Mouse (Mus musculus) embryonic facial prominence, embryonic 13.5 days (tissue): ENCODE measurements at regions not wholly inside any gene's neighbourhood (a gene's known extent, or its start where the extent isn't known, plus 50 kb on each side); places are given as distances from the start of the nearest gene placed in this dataset.

Experiments
- ATAC-seq: fragments of 200-750 bp; cut with Nextera tagmentation; 2 replicates; pipeline ENCODE4 v1.8.0; 2017; ENCODE audit warnings: low read depth; ENCODE audit not compliant: insufficient number of reproducible peaks, insufficient read depth, low FRiP score, low TSS enrichment
- H3K27ac ChIP-seq: fragments of 300-500 bp; sonication (generic); 2 replicates; pipeline ENCODE4 v1.5.1; 2015; ENCODE audit warnings: moderate library complexity, mild to moderate bottlenecking, inconsistent platforms
- H3K27me3 ChIP-seq: fragments of 300-500 bp; sonication (generic); 2 replicates; pipeline ENCODE4 v1.6.1; 2015; ENCODE audit warnings: mild to moderate bottlenecking, inconsistent platforms
- H3K36me3 ChIP-seq: fragments of 300-500 bp; sonication (generic); 2 replicates; pipeline ENCODE4 v1.6.1; 2015; ENCODE audit warnings: mild to moderate bottlenecking, inconsistent platforms
- H3K4me1 ChIP-seq: fragments of 300-500 bp; sonication (generic); 2 replicates; pipeline ENCODE4 v1.6.1; 2015; ENCODE audit warnings: inconsistent platforms
- H3K4me2 ChIP-seq: fragments of 300-500 bp; sonication (generic); 2 replicates; pipeline ENCODE4 v1.6.1; 2015; ENCODE audit warnings: moderate library complexity, mild to moderate bottlenecking, inconsistent platforms
- H3K4me3 ChIP-seq: fragments of 300-500 bp; sonication (generic); 2 replicates; pipeline ENCODE4 v1.5.1; 2015; ENCODE audit warnings: mild to moderate bottlenecking, inconsistent platforms
- H3K9ac ChIP-seq: fragments of 300-500 bp; sonication (generic); 2 replicates; pipeline ENCODE4 v1.6.1; 2015; ENCODE audit warnings: mild to moderate bottlenecking, inconsistent platforms
- H3K9me3 ChIP-seq: fragments of 300-500 bp; sonication (generic); 2 replicates; pipeline ENCODE4 v1.6.1; 2016; ENCODE audit warnings: inconsistent platforms
- WGBS: fragments of 180-500 bp; shearing (Covaris S2); methylation state at CpG from one replicate; pipeline ENCODE4 v1.1.7; 2015; ENCODE audit warnings: mixed read lengths; 5-methylcytosine and 5-hydroxymethylcytosine counted together

DNA sequence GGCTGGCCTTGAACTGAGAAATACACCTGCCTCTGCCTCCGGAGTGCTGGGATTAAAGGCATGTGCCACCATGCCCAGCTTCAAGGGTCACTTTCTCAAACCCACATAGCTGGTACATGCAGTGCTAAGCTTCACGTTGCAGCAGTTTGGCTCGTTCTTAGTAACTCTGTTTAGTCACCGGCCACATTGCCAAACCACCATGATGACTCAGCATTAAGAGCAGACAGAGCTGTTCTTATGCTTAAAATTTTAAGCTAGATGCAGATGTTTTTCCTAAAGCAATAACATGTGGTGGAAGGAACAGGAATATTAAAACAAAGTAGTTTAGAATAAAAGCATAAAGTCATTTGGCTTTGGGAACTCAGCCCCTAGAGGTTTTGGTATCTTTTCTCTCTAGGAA, 250.2 kb upstream of the Fshr start:
- 49% methylated on average over 4 of the region's 4 CpGs for WGBS
- Histone ChIP-seq H3K4me3 (no peak overlapping the region), H3K27me3 (no peaks in the 10 kb centered on the region), H3K9ac (no peak overlapping the region), H3K9me3 (no peaks in the 10 kb centered on the region), H3K4me2 (no peak overlapping the region), H3K4me1 (no peaks in the 10 kb centered on the region), H3K27ac (no peak overlapping the region), H3K36me3 (no peaks in the 10 kb centered on the region)
- no peak for ATAC-seq

DNA sequence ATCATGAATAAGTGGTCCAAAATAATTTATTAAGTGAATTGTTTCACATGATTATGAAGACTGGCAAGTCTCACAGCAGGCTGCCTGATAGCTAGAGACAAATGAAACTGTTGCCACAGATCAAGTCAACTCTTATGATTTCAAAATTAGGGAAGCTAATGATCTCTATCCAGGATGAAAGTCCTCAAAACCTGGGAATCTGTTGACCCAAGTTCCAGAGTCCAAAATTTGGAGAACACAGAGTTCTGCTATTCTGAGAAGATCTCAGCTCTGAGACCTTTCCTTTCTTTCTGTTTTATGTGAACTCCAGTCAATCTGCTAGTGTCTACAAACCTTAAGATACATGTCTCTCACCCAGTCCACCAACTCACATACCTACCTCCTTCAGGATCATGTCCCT, 248.9 kb upstream of the Fshr start:
- H3K4me2 ChIP-seq, result no peak overlapping the region
- no peaks in the 10 kb centered on the region for H3K27me3 ChIP-seq
- no peaks in the 10 kb centered on the region for H3K4me1 ChIP-seq
- H3K9me3 ChIP-seq, result no peaks in the 10 kb centered on the region
- no peak overlapping the region for H3K27ac ChIP-seq
- no peak overlapping the region for H3K4me3 ChIP-seq
- ATAC-seq, result no peak
- H3K9ac ChIP-seq, result no peak overlapping the region
- no peaks in the 10 kb centered on the region for H3K36me3 ChIP-seq

DNA sequence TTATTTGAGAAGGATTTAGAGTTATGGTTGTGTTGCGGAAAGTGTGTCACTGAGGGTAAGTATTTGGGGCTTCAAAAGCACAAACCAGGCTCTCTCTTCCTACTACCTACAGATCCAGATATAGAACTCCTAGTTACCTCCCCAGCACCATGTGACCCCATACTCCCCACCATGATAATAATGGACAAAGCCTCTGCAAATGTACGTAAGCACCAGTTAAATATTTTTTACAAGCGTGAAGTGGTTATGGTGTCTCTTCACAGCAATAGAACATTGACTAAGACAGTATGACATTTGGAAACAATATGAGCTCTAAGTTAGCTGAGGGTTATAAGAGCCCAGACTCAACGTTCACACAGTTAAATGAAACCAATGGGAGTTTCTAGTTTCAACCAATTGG, 233.8 kb upstream of the Fshr start:
- no peak overlapping the region for H3K4me3 ChIP-seq
- H3K27ac ChIP-seq, result no peak overlapping the region
- no peaks in the 10 kb centered on the region for H3K36me3 ChIP-seq
- H3K27me3 ChIP-seq, result no peaks in the 10 kb centered on the region
- H3K4me2 ChIP-seq, result no peak overlapping the region
- ATAC-seq, result no peak
- no peaks in the 10 kb centered on the region for H3K4me1 ChIP-seq
- no peaks in the 10 kb centered on the region for H3K9me3 ChIP-seq
- H3K9ac ChIP-seq, result no peak overlapping the region
- 70% methylated on average over 4 of the region's 4 CpGs for WGBS

DNA sequence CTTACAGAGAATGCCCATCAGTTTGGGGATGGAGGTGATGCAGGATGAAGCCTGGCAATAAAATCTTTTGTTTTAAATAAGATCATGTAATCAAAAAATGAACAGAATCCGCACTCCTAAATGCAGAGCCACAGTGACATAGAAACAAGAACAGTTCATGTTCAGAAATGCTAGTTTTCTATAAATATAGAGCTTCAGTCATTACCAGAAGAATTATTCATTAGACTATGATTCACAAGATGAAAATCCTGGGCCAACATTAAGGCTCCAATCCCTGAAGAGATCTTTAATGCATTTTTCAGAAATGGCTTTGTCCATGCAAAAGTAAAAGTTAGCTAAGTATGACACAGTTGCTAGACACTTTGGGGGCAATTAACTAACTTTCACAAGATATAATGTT, 209.6 kb upstream of the Fshr start:
- Histone ChIP-seq H3K36me3 (no peaks in the 10 kb centered on the region), H3K9me3 (no peaks in the 10 kb centered on the region), H3K27me3 (no peaks in the 10 kb centered on the region), H3K27ac (no peak overlapping the region), H3K4me3 (no peak overlapping the region), H3K4me2 (no peak overlapping the region), H3K9ac (no peak overlapping the region), H3K4me1 (no peaks in the 10 kb centered on the region)
- 93% methylated on average over 1 of the region's 1 CpGs for WGBS
- no peak for ATAC-seq

DNA sequence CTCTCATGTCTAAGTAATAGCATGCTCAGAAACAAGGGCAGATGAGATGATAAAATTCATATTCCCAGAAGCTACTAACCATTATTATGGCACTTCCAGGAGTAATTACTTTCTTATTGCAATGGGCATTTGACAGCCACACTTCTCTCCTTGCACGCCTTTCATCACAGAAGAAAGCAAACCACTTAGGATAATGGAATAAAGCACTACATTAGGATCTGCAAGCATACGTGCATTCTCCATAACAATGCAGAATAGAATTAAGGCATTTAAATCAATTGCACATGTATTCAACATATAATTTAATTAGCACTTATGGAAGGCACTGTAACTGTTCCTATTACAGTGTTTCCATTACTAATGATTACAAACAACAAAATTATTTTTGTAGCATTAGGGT, 205.1 kb upstream of the Fshr start:
- no peaks in the 10 kb centered on the region for H3K9me3 ChIP-seq
- no peaks in the 10 kb centered on the region for H3K4me1 ChIP-seq
- H3K4me3 ChIP-seq, result no peak overlapping the region
- no peak for ATAC-seq
- no peak overlapping the region for H3K9ac ChIP-seq
- 64% methylated on average over 2 of the region's 2 CpGs for WGBS
- H3K27me3 ChIP-seq, result no peaks in the 10 kb centered on the region
- no peak overlapping the region for H3K4me2 ChIP-seq
- H3K36me3 ChIP-seq, result no peaks in the 10 kb centered on the region
- H3K27ac ChIP-seq, result no peak overlapping the region

DNA sequence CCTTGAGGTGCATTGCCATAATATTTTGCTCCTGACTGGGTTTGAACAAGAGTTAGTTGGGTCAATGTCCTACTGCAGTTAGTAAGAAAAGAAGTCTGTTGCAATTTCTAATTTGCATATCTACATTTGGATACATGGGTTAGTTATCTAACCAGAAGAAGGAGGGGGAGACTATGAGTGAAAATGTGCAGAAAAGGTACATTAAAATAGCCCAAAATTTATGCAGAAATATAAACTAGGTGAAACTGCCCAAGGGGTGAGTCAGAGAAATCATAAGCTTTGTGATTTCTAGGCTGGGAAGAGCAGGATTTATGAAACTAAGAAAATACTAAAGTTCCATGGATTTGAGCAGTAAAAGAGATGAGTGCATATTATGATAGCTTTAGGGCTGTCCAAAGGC, 156.8 kb upstream of the Fshr start:
- H3K4me3 ChIP-seq, result no peak overlapping the region
- no peak for ATAC-seq
- no peaks in the 10 kb centered on the region for H3K9me3 ChIP-seq
- H3K27me3 ChIP-seq, result no peaks in the 10 kb centered on the region
- no peaks in the 10 kb centered on the region for H3K4me1 ChIP-seq
- no peaks in the 10 kb centered on the region for H3K36me3 ChIP-seq
- no peak overlapping the region for H3K4me2 ChIP-seq
- no peak overlapping the region for H3K27ac ChIP-seq
- no peak overlapping the region for H3K9ac ChIP-seq

DNA sequence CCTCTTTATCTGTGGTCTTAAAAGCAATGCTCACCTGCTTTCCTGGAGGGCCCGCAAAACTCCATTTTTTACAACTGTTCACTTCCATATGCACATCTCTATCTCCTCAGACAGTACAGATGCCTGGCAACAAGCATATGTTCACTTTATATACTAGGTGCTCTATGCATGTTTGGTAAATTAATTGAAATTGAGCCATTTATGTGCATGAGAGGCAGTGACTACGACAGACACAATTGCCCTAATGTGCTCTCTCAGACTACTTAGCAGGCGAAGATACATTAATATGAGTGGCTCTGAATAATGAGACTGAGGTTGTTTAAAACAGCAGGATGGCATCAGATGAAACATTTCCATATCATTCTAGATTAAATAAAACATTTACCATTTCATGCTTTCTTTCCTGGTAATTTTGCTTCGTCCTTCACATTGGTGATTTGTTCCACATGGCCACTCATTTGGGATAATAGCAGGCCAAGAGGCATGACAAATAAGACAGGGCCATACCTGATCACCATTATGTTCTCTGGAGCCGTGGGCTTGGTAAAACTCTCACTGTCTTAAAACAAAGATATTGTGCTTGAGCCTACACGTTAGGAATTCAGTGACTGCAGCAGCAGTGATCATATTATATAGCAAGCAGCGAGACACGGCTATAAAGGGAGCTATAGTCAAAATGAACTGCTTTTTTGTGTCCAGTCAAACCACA, 140.2 kb upstream of the Fshr start:
- Histone ChIP-seq H3K27me3 (no peaks in the 10 kb centered on the region), H3K27ac (no peak overlapping the region), H3K9me3 (no peaks in the 10 kb centered on the region), H3K36me3 (no peaks in the 10 kb centered on the region), H3K4me3 (no peak overlapping the region), H3K9ac (no peak overlapping the region), H3K4me2 (no peak overlapping the region), H3K4me1 (no peaks in the 10 kb centered on the region)
- 68% methylated on average over 8 of the region's 8 CpGs for WGBS
- ATAC-seq, result no peak

DNA sequence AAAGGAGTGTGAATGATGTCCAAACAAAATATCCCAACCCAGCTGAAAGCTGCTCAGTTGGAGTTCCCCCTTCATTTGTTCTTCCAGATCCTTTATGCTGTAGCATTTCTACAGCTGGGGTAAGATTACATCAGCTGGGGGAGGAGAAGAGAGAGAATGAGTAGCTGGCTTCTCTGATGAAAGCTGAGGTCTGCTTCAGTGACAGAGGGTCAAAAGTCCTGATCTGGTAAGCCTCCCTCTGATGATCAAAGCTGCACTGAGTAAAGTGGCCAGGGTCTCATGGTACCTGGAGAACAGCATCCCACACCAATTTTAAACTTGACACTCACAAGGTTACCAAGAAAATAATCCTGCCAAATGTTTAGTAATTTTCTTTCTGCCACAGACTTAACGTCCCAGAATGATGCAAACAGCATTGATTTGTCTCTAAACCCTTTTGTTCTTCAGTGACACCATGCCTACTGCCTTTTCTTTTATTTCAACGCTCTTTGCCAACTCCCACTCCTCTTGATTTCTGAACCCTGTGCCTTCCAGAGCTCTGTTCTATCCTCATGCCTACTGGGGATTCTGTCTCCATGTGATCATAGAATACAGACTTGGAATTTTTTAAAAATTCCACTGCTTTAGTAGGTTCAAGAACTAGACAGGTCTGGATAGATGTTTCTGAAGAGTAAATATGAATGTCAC, 119.3 kb upstream of the Fshr start:
- Histone ChIP-seq H3K4me2 (no peak overlapping the region), H3K27ac (no peak overlapping the region), H3K4me3 (no peak overlapping the region), H3K9me3 (no peaks in the 10 kb centered on the region), H3K9ac (no peak overlapping the region), H3K4me1 (no peaks in the 10 kb centered on the region), H3K36me3 (no peaks in the 10 kb centered on the region), H3K27me3 (no peaks in the 10 kb centered on the region)
- ATAC-seq, result no peak
- WGBS, result 54% methylated on average over 2 of the region's 2 CpGs

DNA sequence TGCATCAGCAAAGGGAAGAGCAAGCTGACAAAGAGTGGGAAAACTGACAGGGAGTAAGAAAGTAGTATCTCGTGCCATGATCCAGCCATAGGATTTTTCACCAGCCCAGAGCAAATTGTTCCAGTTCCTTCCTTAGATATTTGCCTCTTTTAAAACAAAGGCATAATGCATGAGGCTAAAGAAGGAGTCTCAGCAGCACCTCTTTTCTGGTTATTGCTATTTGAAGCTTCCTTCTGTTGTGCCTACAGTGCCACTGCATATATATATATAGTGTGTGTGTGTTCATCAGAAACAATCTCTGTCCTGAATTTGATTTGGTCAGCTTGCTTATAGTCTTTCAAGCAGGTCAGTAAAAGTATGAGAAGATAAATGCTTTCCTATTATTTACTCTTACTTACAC, 117.9 kb upstream of the Fshr start:
- H3K27me3 ChIP-seq, result no peaks in the 10 kb centered on the region
- ATAC-seq, result no peak
- H3K36me3 ChIP-seq, result no peaks in the 10 kb centered on the region

DNA sequence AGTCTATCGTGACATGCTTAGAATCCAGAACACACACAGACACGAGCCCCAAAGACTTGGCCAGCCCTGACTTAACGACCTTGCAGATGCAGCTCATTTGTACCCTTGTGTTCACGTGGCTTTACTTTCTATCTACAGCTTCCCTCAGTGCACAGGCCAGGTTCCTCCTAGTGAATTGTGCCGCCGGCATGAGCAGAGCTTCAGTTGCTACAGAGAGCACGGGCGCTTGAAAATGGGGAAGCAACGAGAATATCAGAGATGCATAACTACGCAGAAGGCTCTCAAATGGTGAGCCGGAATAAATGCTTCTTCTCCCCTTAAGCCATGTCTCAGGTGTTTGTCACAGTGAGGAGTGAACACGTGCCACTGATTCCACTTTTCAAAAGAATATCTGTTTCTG, 110.7 kb upstream of the Fshr start:
- Histone ChIP-seq H3K4me2 (no peak overlapping the region), H3K9me3 (no peaks in the 10 kb centered on the region), H3K9ac (no peak overlapping the region), H3K27ac (no peak overlapping the region), H3K4me3 (no peak overlapping the region), H3K4me1 (no peaks in the 10 kb centered on the region), H3K36me3 (no peaks in the 10 kb centered on the region), H3K27me3 (no peaks in the 10 kb centered on the region)
- 85% methylated on average over 12 of the region's 12 CpGs for WGBS
- ATAC-seq, result no peak

More for the DNA sequence above, 117.9 kb upstream of the Fshr start:
- no peak overlapping the region for H3K9ac ChIP-seq
- H3K9me3 ChIP-seq, result no peaks in the 10 kb centered on the region
- H3K4me3 ChIP-seq, result no peak overlapping the region
- no peak overlapping the region for H3K4me2 ChIP-seq
- H3K27ac ChIP-seq, result no peak overlapping the region
- no peaks in the 10 kb centered on the region for H3K4me1 ChIP-seq
- 93% methylated on average over 1 of the region's 1 CpGs for WGBS

DNA sequence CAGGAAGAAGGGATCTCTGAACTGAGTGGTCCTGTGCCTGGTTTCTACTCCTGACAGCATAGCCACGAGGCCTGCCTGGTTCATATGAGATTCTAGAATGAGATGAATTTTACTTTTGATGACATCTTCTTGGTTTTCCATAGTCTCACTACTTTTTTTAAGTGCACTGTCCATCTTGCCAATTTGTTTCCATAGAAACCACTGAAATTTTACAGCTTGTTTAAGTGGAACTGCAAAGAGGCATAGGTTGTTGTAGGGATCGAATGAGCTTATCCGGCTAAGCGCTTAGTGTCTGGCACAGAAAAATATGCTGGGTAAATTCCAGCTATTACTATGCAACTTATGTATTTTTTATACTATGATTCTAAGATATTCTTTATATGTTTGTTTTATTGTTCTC, 100.8 kb upstream of the Fshr start:
- no peak overlapping the region for H3K27ac ChIP-seq
- 75% methylated on average over 4 of the region's 4 CpGs for WGBS
- H3K4me3 ChIP-seq, result no peak overlapping the region
- no peak overlapping the region for H3K4me2 ChIP-seq
- no peaks in the 10 kb centered on the region for H3K9me3 ChIP-seq
- no peak for ATAC-seq
- no peaks in the 10 kb centered on the region for H3K27me3 ChIP-seq
- no peak overlapping the region for H3K9ac ChIP-seq
- H3K4me1 ChIP-seq, result no peaks in the 10 kb centered on the region
- no peaks in the 10 kb centered on the region for H3K36me3 ChIP-seq

DNA sequence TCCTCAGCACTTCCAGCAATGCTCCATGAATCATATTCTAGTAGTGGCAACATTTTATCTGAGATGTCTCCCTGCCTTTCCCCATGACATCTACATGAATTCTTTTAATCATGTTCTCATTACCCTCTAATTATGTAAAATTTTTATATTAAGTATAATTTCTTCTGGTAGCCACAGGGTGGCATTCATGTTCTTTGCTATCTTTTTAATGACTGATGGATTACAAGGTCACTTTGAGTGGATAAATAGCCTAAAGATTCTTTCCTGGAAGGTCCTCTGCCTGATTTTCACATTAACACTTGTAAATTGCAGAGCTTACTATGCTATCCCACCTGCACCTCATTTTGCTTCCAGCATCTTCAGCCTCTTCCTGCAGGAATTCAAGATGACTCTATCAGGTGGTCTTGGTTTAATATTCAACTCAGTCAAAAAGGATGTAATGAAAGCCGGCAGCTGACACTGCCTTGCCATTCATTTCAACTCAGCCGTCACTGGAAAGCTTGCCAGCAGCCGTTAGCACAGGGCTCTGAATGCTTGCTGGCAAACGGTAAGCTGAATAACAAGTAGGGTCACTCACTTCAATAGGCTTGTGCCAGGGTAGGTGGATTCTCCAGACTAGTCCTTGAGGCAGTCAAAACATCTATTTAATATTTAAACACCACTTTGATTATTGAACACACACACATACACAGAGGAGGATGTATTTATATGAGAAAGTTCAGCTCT, 97.0 kb upstream of the Fshr start:
- H3K27ac ChIP-seq, result no peak overlapping the region
- H3K27me3 ChIP-seq, result no peaks in the 10 kb centered on the region
- no peaks in the 10 kb centered on the region for H3K36me3 ChIP-seq
- H3K9ac ChIP-seq, result no peak overlapping the region
- H3K4me2 ChIP-seq, result no peak overlapping the region
- H3K4me1 ChIP-seq, result no peaks in the 10 kb centered on the region
- H3K9me3 ChIP-seq, result no peaks in the 10 kb centered on the region
- no peak for ATAC-seq
- H3K4me3 ChIP-seq, result no peak overlapping the region
- 52% methylated on average over 4 of the region's 4 CpGs for WGBS
